Mouse (Mus musculus): ENCODE measurements around the gene Srsf2. TPM values are rescaled to one million over a fixed set of nuclear protein-coding genes. Genes with fewer than 3 reads are reported as not detected.
"Not testable (repeated sequence)": the region's sequence is repeated elsewhere in the genome, so short reads cannot be mapped to it uniquely, and the experiment has no call there.

The Srsf2 gene
- polyA plus RNA-seq (2015; fragmentation: Nextera tagmentation; extraction: Ambion mirVana), result 853 and 857 TPM in 2 replicates

- DNase-seq (ENCODE audit: low spot score), result peak; percentile 98
Observed at GRCm38 (mm10) chr11:116852891-116853511, at the start of gene Srsf2. Gene Srsf2 (minus strand): TSS chr11:116853094.

GRCm38 (mm10) chr11:116902588-116902987, 49.7 kb upstream of the Srsf2 start:
- DNase-seq (ENCODE audit: low spot score), result not testable (repeated sequence)

- DNase-seq (ENCODE audit: low spot score), result no peak
Observed at GRCm38 (mm10) chr11:116899247-116899646, 46.4 kb upstream of the Srsf2 start.

GRCm38 (mm10) chr11:116895402-116895801, 42.5 kb upstream of the Srsf2 start:
- no peak for DNase-seq (ENCODE audit: low spot score)

- no peak for DNase-seq (ENCODE audit: low spot score)
Observed at GRCm38 (mm10) chr11:116893532-116894442, 40.9 kb upstream of the Srsf2 start.

- peak; percentile 83 for DNase-seq (ENCODE audit: low spot score)
Observed at GRCm38 (mm10) chr11:116887136-116887535, 34.2 kb upstream of the Srsf2 start.

- peak; percentile 93 for DNase-seq (ENCODE audit: low spot score)
Observed at GRCm38 (mm10) chr11:116885275-116886151, 32.6 kb upstream of the Srsf2 start.

GRCm38 (mm10) chr11:116884061-116884460, 31.2 kb upstream of the Srsf2 start:
- DNase-seq (ENCODE audit: low spot score), result peak; percentile 49

GRCm38 (mm10) chr11:116882446-116882845, 29.6 kb upstream of the Srsf2 start:
- DNase-seq (ENCODE audit: low spot score), result no peak

- DNase-seq (ENCODE audit: low spot score), result no peak
Observed at GRCm38 (mm10) chr11:116881440-116881839, 28.5 kb upstream of the Srsf2 start.

GRCm38 (mm10) chr11:116880839-116881238, 27.9 kb upstream of the Srsf2 start:
- DNase-seq (ENCODE audit: low spot score), result no peak

- DNase-seq (ENCODE audit: low spot score), result no peak
Observed at GRCm38 (mm10) chr11:116878454-116878853, 25.6 kb upstream of the Srsf2 start.

- DNase-seq (ENCODE audit: low spot score), result no peak
Observed at GRCm38 (mm10) chr11:116873987-116874386, 21.1 kb upstream of the Srsf2 start.

GRCm38 (mm10) chr11:116871538-116871937, 18.6 kb upstream of the Srsf2 start:
- no peak for DNase-seq (ENCODE audit: low spot score)

GRCm38 (mm10) chr11:116869641-116870040, 16.7 kb upstream of the Srsf2 start:
- no peak for DNase-seq (ENCODE audit: low spot score)

- DNase-seq (ENCODE audit: low spot score), result no peak
Observed at GRCm38 (mm10) chr11:116869223-116869622, 16.3 kb upstream of the Srsf2 start.

GRCm38 (mm10) chr11:116868129-116868528, 15.2 kb upstream of the Srsf2 start:
- DNase-seq (ENCODE audit: low spot score), result no peak

- DNase-seq (ENCODE audit: low spot score), result no peak
Observed at GRCm38 (mm10) chr11:116865945-116866585, 13.2 kb upstream of the Srsf2 start.

GRCm38 (mm10) chr11:116864444-116864843, 11.6 kb upstream of the Srsf2 start:
- DNase-seq (ENCODE audit: low spot score), result no peak

GRCm38 (mm10) chr11:116857183-116857850, 4.4 kb upstream of the Srsf2 start:
- DNase-seq (ENCODE audit: low spot score), result no peak
